Mouse (Mus musculus): ENCODE data around the gene Fnbp1l. TPM values are rescaled to one million over a fixed set of nuclear protein-coding genes. Genes with fewer than 3 reads are reported as not detected.

The Fnbp1l gene
- polyA plus RNA-seq, 1 experiment = 119 TPM

DNA sequence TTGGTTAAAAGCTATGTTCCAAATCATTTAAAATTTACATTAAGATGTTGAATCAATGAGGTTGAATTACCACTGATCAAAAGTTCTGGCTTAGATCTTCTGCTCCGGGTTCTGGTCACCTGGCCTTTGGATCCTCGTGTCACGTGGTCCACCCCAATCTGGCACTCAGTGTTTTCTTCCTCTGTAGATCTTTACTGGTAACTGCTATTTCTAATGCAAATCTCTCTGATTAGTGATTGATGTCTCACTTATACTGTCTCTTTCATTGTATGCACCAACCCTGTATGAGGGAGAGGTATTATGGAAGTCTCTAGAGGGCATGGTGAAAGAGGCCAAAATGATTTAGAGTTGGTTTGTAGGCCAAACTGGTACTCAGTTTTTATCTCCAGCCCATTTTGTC is 127.5 kb downstream of the Fnbp1l start:
- H3K27me3 ChIP-seq (ENCODE audit: control insufficient read depth, insufficient read depth, low read length, poor library complexity, severe bottlenecking) = no peaks in the 10 kb centered on the region
- peaks cover 1% of the 10 kb centered on the region for H3K4me1 ChIP-seq (ENCODE audit: control insufficient read depth, insufficient read depth, low read length)
- H3K36me3 ChIP-seq (ENCODE audit: control insufficient read depth, insufficient read depth, low read length, poor library complexity, severe bottlenecking) = no peaks in the 10 kb centered on the region
- no peak overlapping the region for H3K9ac ChIP-seq (ENCODE audit: low read depth, poor library complexity, severe bottlenecking)
- H3K27ac ChIP-seq (ENCODE audit: insufficient read depth, low read length) = no peak overlapping the region
- no peaks in the 10 kb centered on the region for H3K9me3 ChIP-seq (replicated peaks; ENCODE audit: control insufficient read depth, insufficient read depth, low read length, poor library complexity, severe bottlenecking)
- H3K4me3 ChIP-seq (ENCODE audit: low read depth, low read length) = no peak overlapping the region
- TF ChIP-seq EP300 (IDR thresholded peaks at IDR 0.05; ENCODE audit: insufficient read depth, low read depth, low read length) = no peak
- TF ChIP-seq POLR2A (IDR thresholded peaks at IDR 0.05; ENCODE audit: insufficient read depth, low read length) = no peak
- no peak for TF ChIP-seq CTCF (IDR thresholded peaks at IDR 0.05; ENCODE audit: low read depth, low read length)

DNA sequence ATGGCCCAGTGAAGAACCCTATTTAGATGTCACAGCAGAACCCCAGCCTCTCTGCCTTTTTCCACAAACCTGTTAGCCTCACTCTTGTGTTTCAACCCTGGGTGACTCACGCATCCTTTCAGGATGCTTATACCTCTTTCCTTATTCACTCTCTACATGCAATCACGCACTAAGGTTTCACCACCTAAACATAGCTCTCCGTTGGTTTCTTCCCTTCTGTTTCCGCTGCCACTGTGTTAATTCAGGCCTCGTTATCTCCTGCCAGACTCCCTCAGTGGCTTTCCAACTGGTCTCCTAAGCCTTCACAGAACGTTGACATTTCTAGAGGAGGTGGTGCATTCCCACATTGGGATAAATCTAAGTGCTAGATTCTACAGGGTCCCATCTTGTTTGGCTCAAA is 128.9 kb downstream of the Fnbp1l start:
- no peak overlapping the region for H3K27ac ChIP-seq (ENCODE audit: insufficient read depth, low read length)
- no peaks in the 10 kb centered on the region for H3K36me3 ChIP-seq (ENCODE audit: control insufficient read depth, insufficient read depth, low read length, poor library complexity, severe bottlenecking)
- H3K9ac ChIP-seq (ENCODE audit: low read depth, poor library complexity, severe bottlenecking) = no peak overlapping the region
- no peaks in the 10 kb centered on the region for H3K9me3 ChIP-seq (replicated peaks; ENCODE audit: control insufficient read depth, insufficient read depth, low read length, poor library complexity, severe bottlenecking)
- peaks cover 1% of the 10 kb centered on the region for H3K4me1 ChIP-seq (ENCODE audit: control insufficient read depth, insufficient read depth, low read length)
- no peak for TF ChIP-seq POLR2A (IDR thresholded peaks at IDR 0.05; ENCODE audit: insufficient read depth, low read length)
- no peak for TF ChIP-seq EP300 (IDR thresholded peaks at IDR 0.05; ENCODE audit: insufficient read depth, low read depth, low read length)
- no peak for TF ChIP-seq CTCF (IDR thresholded peaks at IDR 0.05; ENCODE audit: low read depth, low read length)
- H3K4me3 ChIP-seq (ENCODE audit: low read depth, low read length) = no peak overlapping the region
- H3K27me3 ChIP-seq (ENCODE audit: control insufficient read depth, insufficient read depth, low read length, poor library complexity, severe bottlenecking) = no peaks in the 10 kb centered on the region

Other genes starting within 250 kb of the Fnbp1l start
- 9.5 and 10.2 TPM in 2 replicates for gene Pde5a, start 109.2 kb upstream of the Fnbp1l start, polyA plus RNA-seq (2011; ENCODE audit: insufficient read depth, insufficient read length, low read depth, missing spikeins)

All from ES-Bruce4 (cell line).